Mouse (Mus musculus) megakaryocyte, embryonic 14.5 days (primary cell): ENCODE data around the gene Zbtb16.

Source experiments
- FLI1 ChIP-seq: IDR thresholded peaks from 2 replicates; pipeline ENCODE4 v1.6.1; 2012; ENCODE audit warnings: low read length, inconsistent platforms, mixed read lengths
- GATA1 ChIP-seq: IDR thresholded peaks from 3 replicates; pipeline ENCODE4 v1.6.1; 2012; ENCODE audit warnings: mixed read lengths, low read length, inconsistent platforms, borderline replicate concordance

DNA sequence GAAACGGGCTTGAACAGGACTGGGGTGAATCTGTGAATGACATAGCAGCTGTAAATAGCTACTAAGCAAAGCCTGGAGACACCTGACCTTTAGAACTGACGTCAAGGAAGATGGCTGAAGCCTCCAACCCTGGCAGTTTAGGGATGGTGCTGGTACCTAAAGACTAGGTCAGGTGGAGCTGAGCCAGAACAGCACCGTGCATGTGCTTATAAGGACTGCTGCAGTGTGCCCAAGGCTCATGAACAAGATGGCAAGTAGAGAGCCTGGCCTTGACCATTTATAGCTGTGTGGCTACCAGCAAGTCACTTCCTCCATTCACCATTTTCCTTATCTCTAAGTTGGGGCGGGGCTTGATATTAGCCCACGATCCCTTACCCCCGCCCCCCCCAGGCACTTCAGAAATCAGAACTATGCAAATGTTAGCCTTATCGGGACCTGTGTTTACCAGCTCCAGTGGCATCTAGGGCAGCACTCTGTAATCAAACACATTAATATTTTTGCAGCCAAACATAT, 9.6 kb downstream of the Zbtb16 start:
- no peak for TF ChIP-seq GATA1
- TF ChIP-seq FLI1 = no peak
